Mouse (Mus musculus): Measurements from ENCODE around the gene Mrpl11.
A peak's percentile ranks its signal among the peaks of the same experiment; 100 is the strongest.
"Not testable (repeated sequence)": the region's sequence is repeated elsewhere in the genome, so short reads cannot be mapped to it uniquely, and the experiment has no call there.

The Mrpl11 gene

DNA sequence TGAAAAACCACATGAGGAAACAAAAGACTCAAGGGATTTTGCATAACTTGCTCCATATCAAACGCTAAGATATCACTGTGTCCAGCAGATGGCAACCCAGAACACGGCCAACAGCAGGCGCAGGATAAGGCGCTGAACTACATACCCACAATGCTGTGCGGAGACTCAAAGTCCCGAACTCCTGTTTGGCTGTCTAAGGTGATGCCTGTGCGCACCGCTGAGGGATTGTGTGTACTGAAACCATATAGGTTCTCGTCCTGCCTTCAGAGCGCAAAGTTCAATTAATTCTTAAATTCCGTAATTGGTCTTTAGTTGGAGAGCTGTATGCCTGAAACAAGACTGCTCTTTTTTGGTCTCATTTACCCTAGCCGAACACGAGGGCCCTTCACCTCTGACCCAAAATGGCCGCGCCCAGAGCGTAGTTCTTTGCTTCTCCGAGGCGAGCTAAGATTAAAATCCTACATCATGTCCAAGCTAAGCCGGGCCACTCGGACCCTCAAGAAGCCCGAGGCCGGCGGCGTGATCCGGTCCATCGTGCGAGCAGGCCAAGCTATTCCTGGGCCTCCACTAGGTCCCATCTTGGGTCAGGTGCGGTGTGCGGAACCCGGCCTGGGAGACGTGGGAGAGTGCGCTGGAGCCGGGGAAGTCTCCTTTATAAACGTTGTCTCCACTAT lies at the start of gene Mrpl11:
Gene Mrpl11 (plus strand): TSS at position 220 of the 674 bp plus-strand sequence.
- DNase-seq (ENCODE audit: low spot score) = peak; percentile 72

DNA sequence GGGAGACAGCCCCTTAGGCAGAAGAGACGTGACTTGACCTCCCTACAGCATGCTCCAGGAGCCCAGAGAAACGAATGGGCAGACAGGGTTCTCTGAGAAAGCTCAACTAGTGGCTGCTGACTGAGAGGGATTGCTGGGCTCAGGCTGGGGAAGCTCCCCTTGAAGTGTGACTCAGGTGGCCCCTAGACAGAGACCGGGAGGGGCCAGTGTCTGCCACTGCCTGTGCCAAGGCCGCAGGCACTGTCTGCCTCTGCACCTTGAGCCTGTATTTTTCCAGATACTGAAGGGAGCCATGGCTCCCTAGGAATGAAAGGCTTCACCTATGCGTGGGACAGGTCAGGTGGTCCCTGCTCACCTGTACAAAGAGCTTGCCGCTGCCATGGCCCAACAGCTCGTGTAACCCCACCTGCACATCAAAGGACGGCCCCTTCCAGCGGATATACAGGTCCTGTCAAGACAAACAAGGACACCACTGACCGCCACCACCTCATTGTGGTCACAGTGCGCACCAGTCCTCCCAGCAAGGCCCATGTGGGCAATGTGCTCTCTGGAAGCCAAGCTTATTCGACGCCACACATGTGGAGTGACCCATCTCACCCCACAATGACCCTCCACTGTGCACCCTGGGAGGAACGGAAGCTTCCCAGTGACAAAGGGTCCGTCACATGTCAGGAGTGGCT lies 45.9 kb upstream of the Mrpl11 start:
- DNase-seq (ENCODE audit: low spot score) = no peak

DNA sequence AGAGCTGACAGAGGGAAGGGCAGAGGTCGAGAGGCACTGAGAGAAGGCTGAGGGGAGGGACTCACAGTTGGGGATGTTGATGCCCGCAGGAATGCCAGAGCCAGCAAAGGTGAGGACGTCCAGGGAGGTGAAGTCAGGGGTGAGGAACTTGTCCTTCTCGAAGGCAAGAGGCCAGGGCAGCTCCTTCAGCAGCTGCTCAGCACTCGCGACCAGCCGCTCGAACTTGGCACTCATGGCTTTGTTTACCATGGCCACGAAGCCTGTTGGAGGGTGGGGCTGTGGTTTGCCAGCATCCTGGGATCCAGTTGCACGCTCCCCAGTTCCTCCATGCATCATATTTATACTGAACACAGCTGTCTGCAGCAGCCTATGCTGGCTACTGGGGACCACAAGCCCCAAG lies 45.1 kb upstream of the Mrpl11 start:
- no peak for DNase-seq (ENCODE audit: low spot score)

- DNase-seq (ENCODE audit: low spot score) = no peak
Observed at GRCm38 (mm10) chr19:4919652-4920051, 42.3 kb upstream of the Mrpl11 start.

DNA sequence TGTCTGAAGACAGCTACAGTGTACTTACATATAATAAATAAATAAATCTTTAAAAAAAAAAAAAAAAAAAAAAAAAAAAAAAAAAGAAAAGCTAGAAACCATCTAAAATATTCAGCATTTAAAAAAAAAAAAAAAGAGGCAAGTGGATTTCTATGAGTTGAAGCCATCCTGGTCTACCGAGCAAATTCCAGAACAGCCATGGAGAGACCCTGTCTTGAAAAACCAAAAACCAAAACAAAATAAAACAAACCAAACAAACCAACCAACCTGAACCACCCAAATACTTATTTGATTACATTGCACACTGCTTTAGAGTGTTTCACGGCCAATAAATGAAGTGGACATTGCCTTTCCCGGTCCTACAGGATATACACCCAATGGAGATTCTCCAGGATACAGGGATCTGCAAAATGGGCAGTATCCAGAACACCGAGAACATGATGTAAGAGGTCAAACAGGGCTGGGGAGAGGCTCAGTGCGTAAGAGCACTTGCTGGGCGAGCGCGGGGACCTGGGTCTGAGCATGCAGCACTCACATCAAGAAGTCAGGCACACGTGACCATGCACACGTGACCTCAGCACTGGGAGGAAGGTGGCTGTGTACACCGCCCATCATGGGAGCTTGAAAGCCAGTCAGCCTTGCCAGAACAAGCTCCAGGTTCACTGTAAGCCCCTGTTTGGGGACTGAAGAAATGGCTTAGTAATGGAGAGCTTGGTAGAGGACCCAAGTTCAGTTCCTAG lies 36.7 kb upstream of the Mrpl11 start:
- no peak for DNase-seq (ENCODE audit: low spot score)

DNA sequence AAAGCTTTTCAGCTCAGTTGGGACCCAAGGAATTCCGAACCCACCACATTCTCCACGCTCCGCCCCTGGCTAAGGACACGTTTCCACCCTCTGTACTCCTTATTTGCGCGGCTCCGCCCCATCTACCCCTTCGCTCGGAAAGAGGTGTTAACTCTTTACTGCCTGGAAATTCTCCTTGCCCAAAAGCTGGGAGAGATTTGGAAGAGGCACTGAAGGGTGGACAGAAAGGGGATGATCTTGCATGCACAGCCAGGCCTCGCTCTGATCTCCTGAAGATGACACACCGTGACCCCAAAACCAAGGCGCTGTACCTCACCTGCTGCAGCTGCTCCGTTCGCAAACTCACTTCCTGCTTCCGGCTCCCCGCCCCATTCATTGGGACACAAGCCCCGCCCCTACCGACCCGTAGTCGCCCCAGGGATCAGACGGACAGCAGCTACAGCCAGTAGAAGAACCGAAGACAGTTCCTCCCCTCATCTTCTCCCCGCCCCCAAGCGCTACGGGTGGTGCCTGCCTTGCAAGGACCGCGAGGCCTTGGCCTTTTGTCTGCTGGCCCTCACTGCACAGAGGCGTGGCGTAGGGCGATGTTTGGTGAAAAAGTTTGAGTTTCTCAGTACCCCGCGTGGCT lies 33.9 kb upstream of the Mrpl11 start, which contains the start of gene Dpp3:
Gene Dpp3 (minus strand): TSS at position 384 of the 628 bp plus-strand sequence.
- peak; percentile 96 for DNase-seq (ENCODE audit: low spot score)

GRCm38 (mm10) chr19:4928781-4929180 lies 33.2 kb upstream of the Mrpl11 start:
- DNase-seq (ENCODE audit: low spot score) = no peak

GRCm38 (mm10) chr19:4936896-4937295 lies 25.1 kb upstream of the Mrpl11 start:
- DNase-seq (ENCODE audit: low spot score) = no peak

- DNase-seq (ENCODE audit: low spot score) = no peak
Observed at GRCm38 (mm10) chr19:4937444-4938310, 24.3 kb upstream of the Mrpl11 start.

DNA sequence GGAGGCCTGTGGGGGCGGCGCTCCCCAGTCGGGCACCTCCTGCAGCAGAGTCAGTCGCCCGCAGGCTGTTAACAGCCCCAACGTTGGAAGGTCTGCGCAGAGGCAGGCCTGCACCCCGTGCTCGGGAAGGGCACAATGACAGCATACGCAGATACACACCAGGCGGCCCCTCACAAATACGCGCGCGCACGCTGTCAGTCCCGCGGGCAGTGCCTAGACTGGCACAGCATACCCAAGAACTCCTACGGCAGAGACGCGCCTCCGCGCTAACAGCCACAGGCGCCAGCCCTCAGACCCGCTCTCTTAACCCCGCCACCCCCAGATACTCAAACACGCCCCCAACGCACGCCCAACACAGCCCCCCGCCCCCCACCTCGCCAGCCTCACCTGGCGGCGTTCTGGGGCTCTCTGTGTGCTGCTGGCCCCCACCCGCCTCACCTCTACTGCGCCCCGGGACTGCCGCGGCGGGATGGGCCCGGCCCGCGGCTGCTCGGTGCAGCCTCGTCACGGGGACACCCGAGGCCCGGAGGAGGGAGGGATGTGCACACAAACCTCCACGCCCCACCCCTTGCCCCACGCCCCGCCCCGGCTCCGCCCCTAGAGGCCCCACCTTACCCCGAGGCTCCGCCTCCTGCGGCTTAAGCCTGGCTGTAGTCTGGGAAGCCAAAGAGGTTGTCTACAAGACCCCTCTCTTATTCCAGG lies 19.2 kb upstream of the Mrpl11 start, which contains the start of gene Peli3:
Gene Peli3 (minus strand): TSS at position 577 of the 702 bp plus-strand sequence.
- peak; percentile 57 for DNase-seq (ENCODE audit: low spot score)

GRCm38 (mm10) chr19:4943253-4943588 lies 18.7 kb upstream of the Mrpl11 start:
- no peak for DNase-seq (ENCODE audit: low spot score)

DNA sequence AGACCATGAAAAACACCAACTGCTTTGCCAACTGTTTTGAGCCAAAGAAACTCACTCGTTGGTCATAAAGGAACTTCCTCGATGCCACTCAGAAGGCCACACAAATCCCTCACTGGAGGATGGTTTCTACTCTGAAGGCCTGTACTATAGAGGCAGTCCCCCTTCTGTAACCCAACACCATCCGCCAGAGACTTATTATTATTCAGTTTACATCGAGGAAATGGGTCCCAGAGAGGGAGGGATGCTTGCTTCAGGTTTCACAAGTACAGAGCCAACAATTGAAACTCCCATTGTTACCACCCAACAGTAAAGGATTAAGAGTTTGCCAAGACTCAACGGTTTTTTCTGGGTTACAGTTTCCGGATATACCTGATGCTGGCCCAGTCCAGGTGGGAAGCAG lies 16.4 kb upstream of the Mrpl11 start:
- DNase-seq (ENCODE audit: low spot score) = no peak

DNA sequence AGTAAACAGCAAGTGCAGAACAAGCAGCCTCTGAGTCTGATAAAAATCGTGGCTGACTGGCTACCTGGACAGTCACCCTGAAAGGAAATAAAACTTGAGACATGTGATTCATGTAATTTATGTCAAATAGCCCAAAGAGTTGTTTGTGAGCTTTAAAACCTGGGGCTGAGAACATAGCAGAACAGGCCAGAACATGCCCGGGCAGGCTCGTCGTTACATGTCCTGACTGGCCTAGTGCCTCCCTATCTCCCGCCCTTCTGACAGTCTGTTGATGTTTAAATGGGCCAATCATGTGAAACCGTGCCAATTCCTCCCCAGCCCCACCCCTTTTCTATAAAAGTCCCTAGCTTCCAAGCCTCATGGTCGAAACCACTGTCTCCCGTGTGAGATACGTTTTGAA lies 13.3 kb upstream of the Mrpl11 start:
- DNase-seq (ENCODE audit: low spot score) = not testable (repeated sequence)

- no peak for DNase-seq (ENCODE audit: low spot score)
Observed at GRCm38 (mm10) chr19:4968236-4968635, 6.3 kb downstream of the Mrpl11 start.

- DNase-seq (ENCODE audit: low spot score) = no peak
Observed at GRCm38 (mm10) chr19:4981767-4982166, 19.8 kb downstream of the Mrpl11 start.

- peak; percentile 99 for DNase-seq (ENCODE audit: low spot score)
Observed at GRCm38 (mm10) chr19:4989013-4989412, 27.1 kb downstream of the Mrpl11 start.

- no peak for DNase-seq (ENCODE audit: low spot score)
Observed at GRCm38 (mm10) chr19:4989434-4990255, 27.7 kb downstream of the Mrpl11 start.

- DNase-seq (ENCODE audit: low spot score) = no peak
Observed at GRCm38 (mm10) chr19:4990256-4990625, 28.3 kb downstream of the Mrpl11 start, which contains the start of gene Npas4. TSS of gene Npas4 (minus strand) at chr19:4990316.

DNA sequence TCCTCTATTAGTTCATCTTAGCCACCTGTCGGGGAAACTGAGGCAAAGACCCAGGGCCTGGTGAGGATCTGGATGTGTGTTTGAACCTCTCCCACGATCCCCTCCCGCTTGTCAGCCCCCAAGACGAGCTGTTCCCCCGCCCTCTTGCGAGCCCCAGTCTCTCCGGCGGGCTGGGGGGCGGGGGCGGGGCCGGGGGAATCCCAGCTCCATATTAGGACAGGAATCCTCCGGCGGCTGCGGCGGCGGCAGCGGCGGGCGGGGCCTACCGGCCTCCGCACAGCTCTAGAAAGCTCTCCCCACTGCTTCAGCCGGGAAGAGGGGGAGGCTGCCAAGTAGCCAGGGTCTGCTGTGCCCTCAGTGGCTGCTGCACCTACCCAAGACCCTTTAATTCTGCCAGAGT lies 28.8 kb downstream of the Mrpl11 start:
- no peak for DNase-seq (ENCODE audit: low spot score)

GRCm38 (mm10) chr19:4992371-4992770 lies 30.4 kb downstream of the Mrpl11 start:
- DNase-seq (ENCODE audit: low spot score) = no peak

Data from ovary, postnatal 10 days (tissue).